Mouse (Mus musculus): ENCODE measurements around the gene Prelid3b.

DNA sequence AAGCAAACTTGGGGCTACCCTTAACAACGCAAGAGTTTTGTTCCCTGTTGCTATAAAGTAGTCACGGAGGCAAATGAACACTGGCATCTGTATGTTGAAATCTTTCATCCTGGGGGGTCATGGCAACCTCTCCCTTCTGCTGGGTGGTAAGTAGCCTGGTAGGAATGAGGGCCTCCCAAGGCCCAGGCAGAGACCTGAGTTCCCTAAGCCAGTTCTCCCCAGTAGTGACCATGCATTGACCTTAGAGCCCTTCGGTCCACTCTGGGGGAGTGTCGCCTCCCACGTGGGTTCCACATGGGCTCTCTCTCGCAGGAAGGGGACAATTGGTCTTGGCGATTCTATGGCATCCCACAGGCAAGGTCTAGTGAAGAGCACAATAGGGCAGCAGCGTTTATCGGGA lies 32.9 kb downstream of the Prelid3b start:
- TF ChIP-seq CTCF (IDR thresholded peaks at IDR 0.05; ENCODE audit: extremely low read depth, insufficient read depth, insufficient read length, insufficient replicate concordance): no peak
- TF ChIP-seq POLR2A (IDR thresholded peaks at IDR 0.05; ENCODE audit: low read depth, low read length): no peak
